Mouse (Mus musculus): ENCODE measurements at regions not wholly inside any gene's neighbourhood (a gene's known extent, or its start where the extent isn't known, plus 50 kb on each side); places are given as distances from the start of the nearest gene placed in this dataset.

- no peak overlapping the region for H3ac ChIP-seq (ENCODE audit: control insufficient read depth, insufficient read length, low read depth)
Measured at GRCm38 (mm10) chr12:52435321-52435720, 68.5 kb upstream of the Arhgap5 start.

GRCm38 (mm10) chr12:52435795-52436211 lies 68.0 kb upstream of the Arhgap5 start:
- Histone ChIP-seq H3K27me3 (ENCODE audit: control insufficient read depth, insufficient read depth, insufficient read length) (no peaks in the 10 kb centered on the region), H3K79me2 (ENCODE audit: control insufficient read depth, insufficient read depth) (no peaks in the 10 kb centered on the region), H3ac (ENCODE audit: control insufficient read depth, insufficient read length, low read depth) (no peak overlapping the region), H3K79me3 (ENCODE audit: low read depth) (no peaks in the 10 kb centered on the region), H3K4me3 (ENCODE audit: insufficient read depth, poor library complexity, severe bottlenecking) (no peak overlapping the region), H3K36me3 (ENCODE audit: control insufficient read depth, insufficient read depth) (no peaks in the 10 kb centered on the region)
- no peak for TF ChIP-seq MYOD1 (IDR thresholded peaks at IDR 0.05; ENCODE audit: control insufficient read depth, insufficient read length, low read depth)
- TF ChIP-seq MAX (IDR thresholded peaks at IDR 0.05) = no peak
- no peak for TF ChIP-seq FOSL1 (IDR thresholded peaks at IDR 0.05; ENCODE audit: insufficient read depth, low read length, poor library complexity, severe bottlenecking)
- TF ChIP-seq CTCF (IDR thresholded peaks at IDR 0.05; ENCODE audit: control insufficient read depth, insufficient read depth, insufficient read length) = no peak
- no peak for TF ChIP-seq USF1 (IDR thresholded peaks at IDR 0.05; ENCODE audit: low read depth)
- TF ChIP-seq CEBPB (IDR thresholded peaks at IDR 0.05; ENCODE audit: low read depth) = no peak
- TF ChIP-seq MYOG (IDR thresholded peaks at IDR 0.05; ENCODE audit: control insufficient read depth, extremely low read depth, insufficient read length) = no peak

More at GRCm38 (mm10) chr12:52435321-52435720, 68.5 kb upstream of the Arhgap5 start:
- Histone ChIP-seq H3K79me3 (ENCODE audit: low read depth) (no peaks in the 10 kb centered on the region), H3K36me3 (ENCODE audit: control insufficient read depth, insufficient read depth) (no peaks in the 10 kb centered on the region), H3K27me3 (ENCODE audit: control insufficient read depth, insufficient read depth, insufficient read length) (no peaks in the 10 kb centered on the region), H3K79me2 (ENCODE audit: control insufficient read depth, insufficient read depth) (no peaks in the 10 kb centered on the region), H3K4me3 (ENCODE audit: insufficient read depth, poor library complexity, severe bottlenecking) (no peak overlapping the region)
- no peak for TF ChIP-seq MYOG (IDR thresholded peaks at IDR 0.05; ENCODE audit: control insufficient read depth, extremely low read depth, insufficient read length)

DNA sequence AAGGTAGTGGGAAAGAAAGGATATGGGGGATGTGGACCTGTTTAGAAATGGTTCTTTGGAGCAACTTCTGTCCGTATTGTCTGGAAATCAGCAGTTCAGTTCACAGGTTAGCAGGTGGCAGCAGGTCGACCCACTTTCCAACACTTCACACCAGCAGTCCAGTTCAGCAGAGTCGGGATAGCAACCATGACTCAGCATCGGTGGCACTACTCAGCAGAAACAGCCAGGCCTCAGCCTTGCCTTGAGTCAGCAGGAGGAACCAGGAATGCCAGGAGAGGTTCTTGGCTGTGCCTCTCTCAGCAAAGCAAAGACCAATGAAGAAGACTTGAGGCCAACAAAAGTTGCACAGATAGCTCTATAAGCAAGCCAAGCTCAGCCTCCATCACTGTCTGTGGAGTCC lies 66.8 kb upstream of the Arhgap5 start:
- H3K79me2 ChIP-seq (ENCODE audit: control insufficient read depth, insufficient read depth) = no peaks in the 10 kb centered on the region
- no peaks in the 10 kb centered on the region for H3K27me3 ChIP-seq (ENCODE audit: control insufficient read depth, insufficient read depth, insufficient read length)
- H3ac ChIP-seq (ENCODE audit: control insufficient read depth, insufficient read length, low read depth) = no peak overlapping the region
- TF ChIP-seq CTCF (IDR thresholded peaks at IDR 0.05; ENCODE audit: control insufficient read depth, insufficient read depth, insufficient read length) = no peak
- no peaks in the 10 kb centered on the region for H3K36me3 ChIP-seq (ENCODE audit: control insufficient read depth, insufficient read depth)
- no peak overlapping the region for H3K4me3 ChIP-seq (ENCODE audit: insufficient read depth, poor library complexity, severe bottlenecking)
- no peaks in the 10 kb centered on the region for H3K79me3 ChIP-seq (ENCODE audit: low read depth)

GRCm38 (mm10) chr12:52439241-52439640 lies 64.5 kb upstream of the Arhgap5 start:
- TF ChIP-seq CEBPB (IDR thresholded peaks at IDR 0.05; ENCODE audit: low read depth) (no peak), MYOG (IDR thresholded peaks at IDR 0.05; ENCODE audit: control insufficient read depth, extremely low read depth, insufficient read length) (no peak), MAX (IDR thresholded peaks at IDR 0.05) (no peak), USF1 (IDR thresholded peaks at IDR 0.05; ENCODE audit: low read depth) (no peak)
- Histone ChIP-seq H3ac (ENCODE audit: control insufficient read depth, insufficient read length, low read depth) (no peak overlapping the region), H3K36me3 (ENCODE audit: control insufficient read depth, insufficient read depth) (no peaks in the 10 kb centered on the region), H3K79me2 (ENCODE audit: control insufficient read depth, insufficient read depth) (no peaks in the 10 kb centered on the region), H3K4me3 (ENCODE audit: insufficient read depth, poor library complexity, severe bottlenecking) (no peak overlapping the region), H3K79me3 (ENCODE audit: low read depth) (no peaks in the 10 kb centered on the region), H3K27me3 (ENCODE audit: control insufficient read depth, insufficient read depth, insufficient read length) (no peaks in the 10 kb centered on the region)

GRCm38 (mm10) chr12:52440868-52441365 lies 62.9 kb upstream of the Arhgap5 start:
- no peak overlapping the region for H3ac ChIP-seq (ENCODE audit: control insufficient read depth, insufficient read length, low read depth)
- no peaks in the 10 kb centered on the region for H3K79me3 ChIP-seq (ENCODE audit: low read depth)
- H3K4me3 ChIP-seq (ENCODE audit: insufficient read depth, poor library complexity, severe bottlenecking) = no peak overlapping the region
- no peaks in the 10 kb centered on the region for H3K79me2 ChIP-seq (ENCODE audit: control insufficient read depth, insufficient read depth)
- no peaks in the 10 kb centered on the region for H3K36me3 ChIP-seq (ENCODE audit: control insufficient read depth, insufficient read depth)
- no peaks in the 10 kb centered on the region for H3K27me3 ChIP-seq (ENCODE audit: control insufficient read depth, insufficient read depth, insufficient read length)
- TF ChIP-seq CEBPB (IDR thresholded peaks at IDR 0.05; ENCODE audit: low read depth) = no peak
- no peak for TF ChIP-seq FOSL1 (IDR thresholded peaks at IDR 0.05; ENCODE audit: insufficient read depth, low read length, poor library complexity, severe bottlenecking)
- TF ChIP-seq CTCF (IDR thresholded peaks at IDR 0.05; ENCODE audit: control insufficient read depth, insufficient read depth, insufficient read length) = no peak
- no peak for TF ChIP-seq MYOD1 (IDR thresholded peaks at IDR 0.05; ENCODE audit: control insufficient read depth, insufficient read length, low read depth)
- TF ChIP-seq USF1 (IDR thresholded peaks at IDR 0.05; ENCODE audit: low read depth) = no peak
- TF ChIP-seq MAX (IDR thresholded peaks at IDR 0.05) = no peak
- no peak for TF ChIP-seq MYOG (IDR thresholded peaks at IDR 0.05; ENCODE audit: control insufficient read depth, extremely low read depth, insufficient read length)

GRCm38 (mm10) chr12:52442337-52442736 lies 61.4 kb upstream of the Arhgap5 start:
- Histone ChIP-seq H3K27me3 (ENCODE audit: control insufficient read depth, insufficient read depth, insufficient read length) (no peaks in the 10 kb centered on the region), H3ac (ENCODE audit: control insufficient read depth, insufficient read length, low read depth) (no peak overlapping the region), H3K36me3 (ENCODE audit: control insufficient read depth, insufficient read depth) (no peaks in the 10 kb centered on the region), H3K79me2 (ENCODE audit: control insufficient read depth, insufficient read depth) (no peaks in the 10 kb centered on the region), H3K79me3 (ENCODE audit: low read depth) (no peaks in the 10 kb centered on the region), H3K4me3 (ENCODE audit: insufficient read depth, poor library complexity, severe bottlenecking) (no peak overlapping the region)
- TF ChIP-seq CEBPB (IDR thresholded peaks at IDR 0.05; ENCODE audit: low read depth) (no peak), CTCF (IDR thresholded peaks at IDR 0.05; ENCODE audit: control insufficient read depth, insufficient read depth, insufficient read length) (no peak), MYOG (IDR thresholded peaks at IDR 0.05; ENCODE audit: control insufficient read depth, extremely low read depth, insufficient read length) (no peak)
